Mouse (Mus musculus) lung, postnatal 0 days (tissue): ENCODE measurements around the gene Pogz. TPM values are rescaled to one million over a fixed set of nuclear protein-coding genes. Genes with fewer than 3 reads are reported as not detected.

ENCODE experiments used
- ATAC-seq: fragments of 200-750 bp; cut with Nextera tagmentation; 2 replicates; pipeline ENCODE4 v1.8.0; 2017; ENCODE audit warnings: moderate library complexity
- DNase-seq: peaks from one replicate; pipeline ENCODE4 v3.0.0-alpha.2; 2016; ENCODE audit warnings: low spot score
- H3K27ac ChIP-seq: fragments of 300-500 bp; sonication (generic); 2 replicates; pipeline ENCODE4 v1.5.1; 2014; ENCODE audit warnings: antibody characterized with exemption, mild to moderate bottlenecking, low read length, mixed read lengths
- H3K27me3 ChIP-seq: fragments of 300-500 bp; sonication (generic); replicated peaks from 2 replicates; pipeline ENCODE4 v1.6.1; 2014; ENCODE audit warnings: low read length, mixed read lengths; ENCODE audit not compliant: insufficient read depth
- H3K36me3 ChIP-seq: fragments of 300-500 bp; sonication (generic); 2 replicates; pipeline ENCODE4 v1.6.1; 2014; ENCODE audit warnings: low read length, mixed read lengths; ENCODE audit not compliant: insufficient read depth
- H3K4me1 ChIP-seq: fragments of 300-500 bp; sonication (generic); 2 replicates; pipeline ENCODE4 v1.6.1; 2014; ENCODE audit warnings: antibody characterized with exemption, low read depth, low read length, mixed read lengths; ENCODE audit not compliant: insufficient read depth
- H3K4me2 ChIP-seq: fragments of 300-500 bp; sonication (generic); replicated peaks from 2 replicates; pipeline ENCODE4 v1.6.1; 2014; ENCODE audit warnings: low read depth, mild to moderate bottlenecking, low read length, moderate library complexity, mixed read lengths
- H3K4me3 ChIP-seq: fragments of 300-500 bp; sonication (generic); 2 replicates; pipeline ENCODE4 v1.5.1; 2014; ENCODE audit warnings: low read depth, low read length
- H3K9ac ChIP-seq: fragments of 300-500 bp; sonication (generic); replicated peaks from 2 replicates; pipeline ENCODE4 v1.6.1; 2014; ENCODE audit warnings: low read depth, mild to moderate bottlenecking
- H3K9me3 ChIP-seq: fragments of 300-500 bp; sonication (generic); 2 replicates; pipeline ENCODE4 v1.6.1; 2016; ENCODE audit warnings: low read length, mixed read lengths
- CTCF ChIP-seq: IDR thresholded peaks from 2 replicates; pipeline ENCODE4 v1.5.1; 2016; ENCODE audit warnings: antibody characterized with exemption, mild to moderate bottlenecking
- EP300 ChIP-seq: IDR thresholded peaks from 2 replicates; pipeline ENCODE4 v1.6.1; 2016; ENCODE audit warnings: antibody characterized with exemption, mild to moderate bottlenecking, control low read depth
- WGBS: fragments of 180-500 bp; shearing (Covaris S2); extraction: QIAGEN DNeasy Blood & Tissue Kit; methylation state at CpG from one replicate; pipeline ENCODE4 v1.1.7; 2014; 5-methylcytosine and 5-hydroxymethylcytosine counted together
- polyA plus RNA-seq: library from polyadenylated mRNA; unstranded; fragments of >200 nt; fragmentation: Nextera tagmentation; extraction: Ambion mirVana; gene quantifications from 2 replicates; pipeline ENCODE4 v1.2.1, GENCODE M21; 2015

Gene Pogz
- polyA plus RNA-seq, 1 experiment from 2014 or later, result 6.8 TPM

GRCm38 (mm10) chr3:94795596-94796140 is 41.7 kb upstream of the Pogz start:
- no peak overlapping the region for H3K4me3 ChIP-seq
- no peak for TF ChIP-seq EP300
- TF ChIP-seq CTCF, result no peak
- no peaks in the 10 kb centered on the region for H3K36me3 ChIP-seq
- no peaks in the 10 kb centered on the region for H3K27me3 ChIP-seq
- no peaks in the 10 kb centered on the region for H3K4me1 ChIP-seq
- no peak overlapping the region for H3K4me2 ChIP-seq
- H3K9ac ChIP-seq, result no peak overlapping the region
- H3K9me3 ChIP-seq, result no peaks in the 10 kb centered on the region
- DNase-seq, result no peak
- 38% methylated on average over 7 of the region's 7 CpGs for WGBS
- peak; percentile 16; the same call in 1 of the 2 replicates for ATAC-seq
- no peak overlapping the region for H3K27ac ChIP-seq

GRCm38 (mm10) chr3:94796181-94796580 is 41.2 kb upstream of the Pogz start:
- no peaks in the 10 kb centered on the region for H3K4me1 ChIP-seq
- no peaks in the 10 kb centered on the region for H3K9me3 ChIP-seq
- H3K27ac ChIP-seq, result no peak overlapping the region
- no peak overlapping the region for H3K4me2 ChIP-seq
- H3K4me3 ChIP-seq, result no peak overlapping the region
- no peak for TF ChIP-seq EP300
- TF ChIP-seq CTCF, result no peak
- no peak for DNase-seq
- ATAC-seq, result no peak
- H3K36me3 ChIP-seq, result no peaks in the 10 kb centered on the region
- no peaks in the 10 kb centered on the region for H3K27me3 ChIP-seq
- H3K9ac ChIP-seq, result no peak overlapping the region

- ATAC-seq (no peak; the same call in 1 of the 2 replicates), DNase-seq (peak; percentile 30)
- no peak for TF ChIP-seq CTCF
- Histone ChIP-seq H3K27ac (no peak overlapping the region), H3K27me3 (no peaks in the 10 kb centered on the region), H3K9ac (no peak overlapping the region), H3K36me3 (no peaks in the 10 kb centered on the region), H3K4me1 (no peaks in the 10 kb centered on the region), H3K4me3 (no peak overlapping the region), H3K4me2 (no peak overlapping the region), H3K9me3 (no peaks in the 10 kb centered on the region)
- 11% methylated on average over 10 of the region's 10 CpGs for WGBS
Measured at GRCm38 (mm10) chr3:94804146-94804545, 33.2 kb upstream of the Pogz start.

DNA sequence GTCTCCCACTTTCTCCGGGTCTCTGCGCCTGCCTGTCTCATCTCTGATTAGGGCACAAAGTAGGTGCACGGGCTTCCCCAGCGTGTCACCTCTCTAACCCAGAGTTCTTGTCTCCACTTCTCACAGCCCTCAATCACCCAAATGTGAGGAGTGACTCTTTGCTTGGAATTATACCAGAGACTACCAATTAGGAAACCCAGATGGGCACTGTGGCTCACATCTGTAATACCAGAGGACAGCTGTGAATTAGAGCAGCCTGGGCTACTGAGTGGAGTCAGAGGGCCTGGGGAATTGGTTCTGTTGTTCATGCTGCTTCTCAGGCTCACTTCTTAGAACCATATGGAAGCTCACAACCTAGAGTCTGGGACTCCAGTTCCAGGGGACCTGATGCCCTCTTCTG is 32.4 kb upstream of the Pogz start:
- Histone ChIP-seq H3K27me3 (no peaks in the 10 kb centered on the region), H3K27ac (no peak overlapping the region), H3K9ac (no peak overlapping the region), H3K4me1 (no peaks in the 10 kb centered on the region), H3K4me2 (no peak overlapping the region), H3K36me3 (no peaks in the 10 kb centered on the region), H3K9me3 (no peaks in the 10 kb centered on the region), H3K4me3 (no peak overlapping the region)
- WGBS, result 74% methylated on average over 4 of the region's 4 CpGs
- DNase-seq (no peak), ATAC-seq (no peak)
- TF ChIP-seq EP300 (no peak), CTCF (no peak)

- no peak overlapping the region for H3K4me2 ChIP-seq
- H3K9ac ChIP-seq, result no peak overlapping the region
- H3K4me3 ChIP-seq, result no peak overlapping the region
- H3K27ac ChIP-seq, result no peak overlapping the region
- H3K36me3 ChIP-seq, result no peaks in the 10 kb centered on the region
- H3K4me1 ChIP-seq, result no peaks in the 10 kb centered on the region
- H3K27me3 ChIP-seq, result no peaks in the 10 kb centered on the region
- 81% methylated on average over 1 of the region's 1 CpGs for WGBS
- ATAC-seq, result no peak
- TF ChIP-seq EP300 (no peak), CTCF (peak; percentile 45)
- no peak for DNase-seq
- H3K9me3 ChIP-seq, result no peaks in the 10 kb centered on the region
Measured at GRCm38 (mm10) chr3:94808296-94808695, 29.1 kb upstream of the Pogz start.

GRCm38 (mm10) chr3:94811628-94812027 is 25.7 kb upstream of the Pogz start:
- no peak overlapping the region for H3K4me2 ChIP-seq
- no peaks in the 10 kb centered on the region for H3K27me3 ChIP-seq
- no peak overlapping the region for H3K4me3 ChIP-seq
- ATAC-seq, result peak; percentile 52
- 13% methylated on average over 4 of the region's 4 CpGs for WGBS
- H3K27ac ChIP-seq, result no peak overlapping the region
- TF ChIP-seq EP300 (no peak), CTCF (peak; percentile 70)
- H3K9ac ChIP-seq, result no peak overlapping the region
- DNase-seq, result peak; percentile 76
- H3K4me1 ChIP-seq, result no peaks in the 10 kb centered on the region
- H3K9me3 ChIP-seq, result no peaks in the 10 kb centered on the region
- no peaks in the 10 kb centered on the region for H3K36me3 ChIP-seq

DNA sequence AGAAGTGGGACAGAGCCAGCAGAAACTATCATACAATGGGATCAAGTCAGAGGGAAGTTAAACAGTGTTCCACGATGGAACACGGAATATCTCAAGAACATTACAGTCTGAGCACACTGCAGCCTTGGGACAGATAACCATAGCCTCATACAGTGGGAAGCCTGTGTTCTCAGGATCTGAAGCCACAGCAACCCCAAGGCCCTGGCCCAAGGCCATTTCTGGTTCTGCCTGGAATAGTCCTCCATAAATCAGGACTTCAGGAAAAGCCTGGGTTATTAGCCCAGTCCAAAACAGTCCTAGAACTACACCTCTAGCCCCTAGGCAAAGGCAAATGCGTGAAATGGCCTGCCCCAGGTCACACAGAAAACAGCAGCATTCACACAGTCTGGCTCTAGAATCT is 23.7 kb upstream of the Pogz start:
- 88% methylated on average over 3 of the region's 3 CpGs for WGBS
- Histone ChIP-seq H3K36me3 (no peaks in the 10 kb centered on the region), H3K4me3 (no peak overlapping the region), H3K4me2 (no peak overlapping the region), H3K27ac (no peak overlapping the region), H3K27me3 (no peaks in the 10 kb centered on the region), H3K9me3 (no peaks in the 10 kb centered on the region), H3K9ac (no peak overlapping the region), H3K4me1 (no peaks in the 10 kb centered on the region)
- no peak for ATAC-seq
- no peak for DNase-seq
- TF ChIP-seq EP300, result no peak
- TF ChIP-seq CTCF, result no peak
